Mouse (Mus musculus) inflammation-experienced regulatory T-cells, adult 6 months (primary cell): ENCODE data around the gene Zbtb8os. TPM values are rescaled to one million over a fixed set of nuclear protein-coding genes. Genes with fewer than 3 reads are reported as not detected.
"Not testable (repeated sequence)": the region's sequence is repeated elsewhere in the genome, so short reads cannot be mapped to it uniquely, and the experiment has no call there.

Experiments used
- ATAC-seq: one replicate; pipeline ENCODE4 v1.8.0; 2017
- polyA plus RNA-seq, 3 experiments: library from polyadenylated mRNA; unstranded; fragments of 100-300 nt; shearing (Covaris generic); gene quantifications; one replicate each; pipeline ENCODE4 v1.2.1; 2017

The Zbtb8os gene
- polyA plus RNA-seq, 3 experiments from 2014 or later: 103 to 158 (median 113) TPM

DNA sequence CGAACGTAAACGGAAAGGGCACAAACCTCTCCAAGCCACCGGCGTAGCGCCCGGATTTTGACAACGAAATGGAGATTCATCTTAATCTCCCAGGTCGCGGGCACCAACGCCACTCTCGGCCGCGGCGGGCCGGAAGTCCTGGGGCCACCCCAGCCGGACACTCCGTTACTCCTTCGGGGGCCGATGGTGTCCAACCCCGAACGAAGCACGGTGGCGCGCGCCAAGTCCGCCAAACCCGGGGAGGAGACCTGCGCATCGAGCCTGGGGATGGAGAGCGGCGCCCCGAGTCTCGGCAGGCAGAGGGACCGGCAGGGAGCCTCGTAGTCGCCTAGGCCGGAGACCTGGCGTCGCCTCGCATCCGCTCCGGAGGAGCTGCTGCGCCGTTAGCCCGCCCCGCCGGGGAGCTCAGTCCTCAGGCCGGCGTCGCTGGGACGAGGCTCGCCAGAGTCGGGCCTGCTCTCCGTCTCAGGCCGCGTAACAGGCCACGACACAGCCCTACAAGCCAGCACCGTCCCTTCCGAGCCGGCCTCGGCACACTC lies 749 bp upstream of the Zbtb8os start:
- ATAC-seq: peak; percentile 7

DNA sequence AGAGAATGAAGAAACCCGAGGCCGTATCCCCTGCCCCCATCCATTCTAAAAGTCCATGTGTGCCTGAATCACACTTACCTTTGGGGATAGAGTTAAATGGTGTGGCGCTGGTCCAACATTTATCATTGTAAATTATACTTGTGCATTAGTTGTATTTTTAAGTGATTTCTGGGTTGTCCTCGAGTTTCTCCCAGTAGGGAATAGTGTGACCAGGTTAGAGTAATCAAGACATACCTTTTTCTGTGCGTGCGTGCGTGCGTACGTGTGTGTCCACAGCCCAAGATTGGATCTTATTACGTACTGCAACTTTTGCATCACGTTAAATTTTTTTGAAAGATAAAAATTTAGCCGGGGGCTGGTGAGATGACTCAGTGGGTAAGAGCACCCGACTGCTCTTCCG lies 796 bp downstream of the Zbtb8os start:
- no peak for ATAC-seq

DNA sequence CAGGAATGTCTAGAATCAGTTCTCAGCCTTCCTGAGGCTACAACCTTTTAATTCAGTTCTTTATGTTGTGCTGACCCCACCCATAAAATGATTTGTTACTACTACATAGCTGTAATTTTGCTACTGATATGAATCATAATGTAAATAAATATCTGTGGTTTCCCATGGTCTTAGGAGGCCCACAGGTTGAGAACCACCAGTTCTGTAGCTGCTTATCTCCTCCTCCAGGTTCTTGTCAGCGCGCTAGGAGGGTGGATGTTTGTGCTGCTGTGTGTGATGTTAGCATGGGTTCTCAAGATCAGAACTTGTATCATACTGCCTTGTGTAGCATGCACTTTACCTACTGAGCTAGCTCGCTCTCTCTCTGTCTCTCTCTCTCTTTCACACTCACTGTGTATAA lies 4.2 kb downstream of the Zbtb8os start:
- ATAC-seq: no peak

DNA sequence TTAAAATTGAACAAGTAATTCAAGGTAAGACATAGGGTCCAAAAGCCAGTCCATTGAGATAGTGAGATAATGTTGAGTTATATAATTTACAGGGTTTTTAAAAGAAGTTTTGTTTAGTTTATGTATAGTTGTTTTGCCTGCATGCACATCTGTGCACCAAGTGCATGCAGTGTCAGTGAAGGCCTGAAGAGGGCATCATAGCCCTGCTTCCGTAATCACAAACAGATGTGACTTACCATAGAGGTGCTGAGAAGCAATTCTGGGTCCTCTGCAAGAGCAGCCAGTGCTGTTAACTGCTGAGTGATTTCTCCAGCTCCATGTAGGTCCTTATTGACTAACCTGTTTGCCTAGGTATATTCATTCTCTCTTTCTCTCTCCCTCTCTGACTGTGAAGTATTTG lies 6.4 kb downstream of the Zbtb8os start:
- no peak for ATAC-seq

DNA sequence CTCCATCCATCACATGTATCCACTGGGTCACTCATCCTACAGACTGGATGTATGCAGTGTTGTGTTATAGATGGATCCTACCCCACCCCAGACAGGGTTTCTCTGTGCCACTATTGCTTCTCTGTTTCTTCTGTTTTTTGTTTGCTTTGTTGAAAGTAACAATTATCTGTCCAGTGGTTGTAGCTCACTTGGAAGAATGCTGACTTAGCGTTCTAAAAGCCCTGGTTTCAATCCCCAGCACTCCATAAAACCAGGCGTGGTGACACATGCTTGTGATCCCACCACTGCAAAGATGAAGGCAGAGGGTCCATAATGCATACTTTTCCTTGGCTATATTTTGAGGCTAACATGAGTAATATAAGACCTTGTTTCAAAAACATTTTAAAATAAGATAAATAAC lies 7.2 kb downstream of the Zbtb8os start:
- no peak for ATAC-seq

DNA sequence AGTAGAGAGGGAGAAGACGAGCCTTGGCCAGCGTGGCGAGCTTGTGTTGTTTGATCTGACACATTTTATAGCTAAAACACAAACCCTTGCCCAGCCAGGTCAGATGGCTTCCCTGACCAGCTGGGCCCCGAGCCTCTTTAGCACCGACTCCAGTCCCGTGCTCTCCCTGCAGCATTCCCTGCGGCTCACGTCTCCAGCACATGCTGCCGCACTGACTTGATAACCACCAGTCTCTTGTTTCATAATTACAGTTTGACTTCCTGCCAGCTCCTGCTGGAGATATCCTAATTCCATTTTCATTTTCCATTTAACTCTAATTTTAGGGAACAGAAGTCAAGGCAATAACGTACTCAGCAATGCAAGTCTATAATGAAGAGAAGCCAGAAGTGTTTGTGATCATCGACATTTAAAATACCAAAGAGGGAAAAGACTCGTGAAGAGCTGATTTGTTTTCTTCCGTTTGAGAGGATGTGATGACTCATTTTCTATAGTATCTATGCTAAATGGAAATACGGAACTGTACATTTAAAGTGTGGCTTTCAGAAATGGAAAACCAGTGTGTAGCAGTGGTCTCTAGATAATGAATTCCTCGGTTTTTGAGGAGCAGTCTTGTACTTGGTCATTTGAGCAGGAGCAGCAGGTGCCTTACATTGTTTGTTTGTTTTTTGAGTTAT lies 11.1 kb downstream of the Zbtb8os start:
- no peak for ATAC-seq

DNA sequence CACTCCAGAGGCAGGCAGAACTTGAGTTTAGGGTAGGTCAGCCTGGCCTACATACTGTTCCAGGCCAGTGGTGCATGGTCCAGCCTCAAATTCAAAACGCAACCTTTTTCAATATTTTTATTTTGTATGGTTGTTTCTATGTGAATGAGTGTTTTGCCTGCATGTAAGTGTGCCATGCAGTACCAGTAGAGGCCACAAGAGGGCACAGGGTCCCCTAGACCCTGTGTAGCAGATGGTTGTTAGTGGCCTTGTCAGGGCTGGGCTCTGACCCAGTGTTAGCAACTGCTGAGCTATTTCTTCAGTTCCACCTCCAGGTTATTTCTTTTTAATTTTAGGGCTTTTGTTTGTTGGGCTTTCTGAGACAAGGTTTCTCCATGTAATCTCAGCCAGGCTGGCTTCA lies 15.1 kb downstream of the Zbtb8os start:
- peak; percentile 46 for ATAC-seq

DNA sequence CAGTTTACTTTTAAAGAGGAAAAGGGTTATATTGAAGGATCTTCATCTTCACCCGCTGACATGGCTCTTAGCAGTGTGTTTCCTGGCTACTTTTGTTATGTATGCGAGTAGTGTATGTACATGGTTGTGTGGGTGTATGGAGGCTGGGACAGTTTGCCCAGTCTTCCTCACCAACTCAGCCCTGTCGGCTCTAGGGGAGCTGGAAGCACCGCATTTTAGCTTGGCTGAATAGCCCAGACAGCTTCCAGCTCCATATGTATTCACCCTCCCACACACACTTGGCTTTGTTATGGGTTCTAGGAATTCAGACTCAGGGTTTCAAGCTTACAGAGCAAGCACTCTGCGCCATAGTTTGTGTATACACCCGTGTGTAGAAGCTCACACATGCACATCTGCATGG lies 15.6 kb downstream of the Zbtb8os start:
- no peak for ATAC-seq

DNA sequence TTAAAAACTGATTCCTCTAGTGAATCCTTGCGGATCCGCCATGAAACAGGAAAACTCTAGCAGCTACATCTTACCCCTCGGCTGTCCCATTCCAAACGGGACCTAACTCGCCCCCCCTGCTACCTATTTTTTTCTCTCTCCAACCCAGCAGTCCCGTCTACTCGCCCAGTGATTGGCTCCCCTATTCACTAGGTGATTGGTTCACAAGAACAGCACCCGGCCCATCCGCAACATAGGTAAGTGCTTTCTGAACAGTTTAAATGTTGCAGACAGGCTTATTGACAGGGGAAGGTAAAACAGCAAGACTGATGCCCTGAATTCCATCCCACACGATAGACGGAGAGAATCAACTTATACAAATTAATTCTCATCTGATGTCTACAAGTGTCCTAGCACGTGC lies 17.7 kb downstream of the Zbtb8os start:
- no peak for ATAC-seq

DNA sequence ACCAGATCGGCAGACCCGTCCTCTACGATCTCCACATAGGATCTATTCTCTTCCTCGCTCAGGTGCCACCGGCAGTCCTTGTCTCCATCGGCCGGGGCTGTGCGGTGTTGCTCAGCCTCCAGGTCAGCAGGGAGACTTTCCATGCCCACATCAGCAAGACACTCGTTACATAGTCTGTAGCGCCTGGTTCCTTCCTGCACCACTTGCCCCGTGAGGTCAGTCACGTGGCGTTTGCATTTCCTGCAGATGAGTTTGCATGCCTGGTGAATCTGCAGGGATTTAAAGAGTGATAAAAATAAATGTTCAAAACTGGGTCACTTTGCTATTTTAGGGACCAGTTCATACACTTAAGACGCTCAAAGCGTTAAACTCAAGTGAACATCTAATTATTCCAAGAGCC lies 18.7 kb downstream of the Zbtb8os start:
- ATAC-seq: peak; percentile 46

DNA sequence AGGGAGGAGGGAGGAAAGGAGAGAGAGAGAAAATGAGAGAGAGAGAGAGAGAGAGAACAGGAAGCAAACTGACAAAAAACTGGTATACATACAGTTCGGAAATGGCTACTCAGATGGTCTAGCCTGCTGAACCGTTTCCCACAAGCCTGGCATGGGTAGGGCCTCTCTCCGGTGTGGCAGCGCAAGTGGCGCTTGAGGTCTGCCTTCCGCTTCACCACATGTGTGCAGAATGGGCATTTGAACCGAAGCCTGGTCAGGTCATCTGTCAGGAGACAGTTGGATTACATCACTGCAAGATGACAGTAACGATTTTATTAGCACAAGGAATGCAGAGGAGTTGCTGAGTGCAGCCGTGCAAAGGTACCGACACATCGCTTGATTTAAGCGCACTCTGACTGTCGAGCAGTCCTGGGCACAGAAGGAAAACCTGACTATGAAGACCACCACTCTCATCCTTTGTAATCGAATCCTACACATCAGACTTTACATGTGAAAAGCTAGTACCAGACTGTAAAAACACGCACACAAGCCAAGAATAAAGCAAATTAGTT lies 22.2 kb downstream of the Zbtb8os start:
- ATAC-seq: no peak

DNA sequence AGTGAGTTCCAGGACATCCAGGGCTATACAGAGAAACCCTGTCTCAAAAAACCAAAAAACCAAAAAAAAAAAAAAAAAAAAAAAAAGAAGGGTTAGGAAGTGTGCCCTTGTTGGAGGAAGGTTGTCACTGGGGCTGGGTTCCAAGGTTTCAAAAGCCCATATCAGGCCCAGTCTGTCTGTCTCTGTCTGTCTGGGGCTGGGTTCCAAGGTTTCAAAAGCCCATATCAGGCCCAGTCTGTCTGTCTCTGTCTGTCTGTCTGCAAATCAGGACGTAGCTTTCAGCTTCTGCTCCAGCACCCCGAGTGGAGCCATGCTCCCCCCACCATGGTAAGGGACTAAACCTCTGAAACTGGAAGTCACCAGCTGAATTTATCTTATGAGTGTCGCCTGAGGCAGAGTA lies 26.7 kb downstream of the Zbtb8os start:
- ATAC-seq: not testable (repeated sequence)

DNA sequence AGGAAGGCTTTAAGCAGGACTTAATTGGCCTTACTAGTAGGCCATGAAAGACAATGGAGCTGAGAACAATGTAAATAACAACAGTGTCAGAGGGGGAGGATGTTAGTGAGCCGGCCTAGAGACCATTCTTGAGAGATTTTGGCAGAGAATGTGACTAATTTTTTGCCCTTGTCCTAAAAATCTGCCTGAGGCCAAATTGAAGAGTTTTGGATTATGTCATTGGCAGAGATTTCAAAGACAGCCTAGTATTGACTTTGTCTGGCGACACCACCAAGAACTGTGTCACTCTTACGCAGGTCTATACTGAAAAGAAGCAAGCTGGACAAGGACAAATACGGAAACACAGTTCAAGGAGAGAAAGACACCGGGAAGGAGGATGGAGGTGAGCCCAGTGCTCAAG lies 27.3 kb downstream of the Zbtb8os start:
- ATAC-seq: no peak

DNA sequence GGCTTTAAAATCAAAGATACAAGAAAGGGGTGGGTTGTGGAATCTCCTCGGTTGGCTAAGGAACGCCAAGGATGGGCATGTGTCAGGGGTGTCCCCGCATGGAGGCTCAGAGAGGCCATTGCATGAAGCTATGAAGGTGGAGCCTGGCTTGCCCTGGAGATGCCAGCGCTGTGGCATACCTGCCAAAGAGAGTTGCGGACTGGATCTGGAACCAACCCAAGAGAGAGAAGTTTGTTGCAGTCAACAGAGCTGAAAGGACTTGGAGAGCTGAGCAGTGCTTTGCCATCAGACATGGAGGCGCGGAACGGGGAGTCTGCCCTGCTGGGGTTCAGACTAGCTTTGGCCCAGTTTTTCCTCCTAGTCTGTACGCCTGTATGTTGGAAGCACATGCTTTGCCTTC lies 28.0 kb downstream of the Zbtb8os start:
- ATAC-seq: no peak

DNA sequence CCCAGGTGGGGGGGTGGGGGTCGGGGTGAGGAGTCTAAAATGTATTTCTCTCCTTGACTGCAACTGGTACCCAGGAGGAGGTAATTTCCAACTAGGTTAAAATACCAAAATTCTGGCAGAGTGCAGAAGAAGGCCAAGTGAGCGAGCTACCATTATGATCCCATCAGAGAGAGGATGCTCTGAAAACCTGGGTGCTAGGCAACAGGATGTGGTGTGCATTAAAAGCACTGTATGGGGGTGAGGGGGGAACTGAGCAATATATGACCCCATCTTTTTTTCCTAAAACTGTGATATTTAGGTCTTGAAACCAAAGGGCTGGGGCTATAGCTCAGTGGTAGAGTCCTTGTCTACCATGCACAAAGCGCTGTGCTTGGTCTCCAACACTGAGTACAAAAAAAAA lies 28.9 kb downstream of the Zbtb8os start:
- peak; percentile 68 for ATAC-seq

DNA sequence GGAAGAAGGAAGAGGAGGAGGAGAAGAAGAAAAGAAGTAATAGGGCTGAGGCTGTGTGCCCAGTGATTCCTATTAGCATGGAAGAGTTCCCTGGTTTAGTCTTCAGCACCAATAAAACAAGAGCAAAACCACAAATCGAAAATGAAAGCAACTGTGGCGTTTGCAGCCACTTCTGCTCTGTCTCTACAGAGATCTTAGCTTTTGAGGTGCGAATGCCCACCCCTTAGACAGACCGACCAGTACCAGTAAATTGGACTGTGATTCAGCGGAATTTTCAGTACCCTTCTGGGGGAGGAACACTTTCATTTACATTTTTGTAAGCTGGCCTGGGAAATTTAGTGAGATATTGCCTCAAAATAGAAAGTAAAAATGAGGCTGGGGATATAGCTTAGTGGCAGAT lies 29.7 kb downstream of the Zbtb8os start:
- ATAC-seq: peak; percentile 90

DNA sequence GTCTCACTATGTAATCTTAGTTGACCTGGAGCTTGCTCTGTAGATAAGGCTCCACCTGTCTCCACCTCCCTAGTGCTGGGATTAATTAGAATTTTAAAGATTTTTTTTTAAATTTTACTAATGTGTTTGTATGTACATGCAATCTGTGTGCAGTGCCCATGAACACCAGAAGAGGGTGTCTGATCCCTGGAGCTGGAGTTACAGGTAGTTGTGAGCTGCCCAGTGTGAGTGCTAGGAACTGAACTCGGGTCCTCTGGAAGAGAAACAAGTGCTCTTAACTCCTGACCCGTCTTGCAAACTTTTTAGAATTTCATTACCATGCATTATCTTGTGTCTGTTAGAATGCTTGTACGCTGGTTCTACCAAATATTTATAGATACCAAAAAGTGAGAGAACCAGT lies 35.9 kb downstream of the Zbtb8os start:
- no peak for ATAC-seq

DNA sequence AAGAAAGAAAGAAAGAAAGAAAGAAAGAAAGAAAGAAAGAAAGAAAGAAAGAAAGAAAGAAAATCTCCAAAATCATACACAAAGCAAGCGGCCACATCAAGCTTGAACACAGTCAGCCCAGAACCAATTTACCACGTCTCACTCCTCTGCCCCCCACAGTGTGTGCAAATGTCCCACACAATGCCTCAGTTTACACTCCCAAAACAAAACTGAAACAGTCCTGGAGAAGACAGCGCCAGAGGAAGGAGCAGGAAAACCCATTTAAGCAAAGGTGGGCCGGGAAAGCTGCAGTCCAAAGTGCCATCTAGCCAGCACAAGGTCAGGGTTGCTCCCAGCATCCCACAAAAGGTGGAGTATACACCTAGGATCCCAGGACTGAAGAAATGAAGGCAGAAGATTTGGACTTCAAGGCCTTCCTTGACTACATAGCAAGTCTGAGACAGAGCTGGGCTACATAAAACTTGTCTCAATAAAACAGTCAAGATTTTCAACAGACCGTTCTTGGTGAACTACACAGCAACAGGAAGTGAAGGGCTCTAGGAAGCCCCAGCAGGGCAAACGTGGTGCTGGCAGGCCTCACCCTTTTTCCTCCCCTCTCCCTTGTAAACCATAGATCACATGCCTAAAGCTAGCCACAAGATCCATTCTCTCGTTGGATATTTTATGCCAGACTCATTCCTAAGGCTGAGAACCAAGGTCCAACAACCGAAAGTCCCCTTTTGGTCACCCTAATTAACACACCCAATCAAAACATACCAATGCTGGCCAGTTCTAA lies 37.9 kb downstream of the Zbtb8os start:
- peak; percentile 53 for ATAC-seq

DNA sequence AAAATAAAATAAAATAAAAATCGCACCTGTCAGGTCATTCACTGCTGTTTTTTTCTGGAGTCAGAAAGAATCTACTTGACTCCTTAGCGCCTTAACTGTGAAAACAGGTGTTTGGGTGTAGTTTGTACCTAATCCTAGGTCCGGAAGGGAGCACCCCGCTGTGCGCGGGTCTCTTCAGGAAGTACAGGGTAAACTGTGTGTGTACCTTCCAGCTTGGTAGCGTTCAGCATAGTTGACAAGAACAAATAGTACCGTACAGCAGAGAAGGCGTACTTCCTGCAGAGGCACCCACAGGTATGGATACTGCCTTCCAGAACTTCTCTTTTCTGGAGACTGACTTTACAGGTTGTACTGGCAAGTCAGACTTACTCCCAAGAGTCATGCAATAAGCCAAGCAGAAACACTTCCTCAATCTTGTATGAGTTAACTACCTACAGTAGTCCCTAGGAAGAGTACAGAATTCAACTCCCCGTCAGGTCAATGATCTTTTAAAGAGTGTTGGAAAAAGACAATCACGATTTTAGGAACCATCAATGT lies 38.8 kb downstream of the Zbtb8os start:
- ATAC-seq: no peak

DNA sequence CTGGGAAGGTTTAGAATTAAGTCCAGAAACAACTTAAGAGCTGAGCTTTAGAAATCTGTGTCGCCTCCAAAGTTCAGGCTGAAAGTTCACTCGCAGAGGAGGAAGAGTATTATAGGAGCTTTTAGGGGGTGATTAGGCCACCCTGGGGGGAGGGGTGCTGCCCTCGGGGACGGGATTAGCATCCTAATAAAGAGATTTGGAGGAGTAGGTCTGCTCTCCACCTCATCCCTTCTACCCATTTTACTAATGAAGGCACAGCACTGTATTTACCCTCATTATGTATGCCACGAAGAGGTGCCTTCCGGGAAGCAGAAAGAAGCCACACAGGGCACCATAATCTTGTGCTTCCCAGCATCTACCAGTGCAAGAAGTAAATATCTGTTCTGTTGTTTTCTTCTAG lies 39.5 kb downstream of the Zbtb8os start:
- ATAC-seq: no peak

DNA sequence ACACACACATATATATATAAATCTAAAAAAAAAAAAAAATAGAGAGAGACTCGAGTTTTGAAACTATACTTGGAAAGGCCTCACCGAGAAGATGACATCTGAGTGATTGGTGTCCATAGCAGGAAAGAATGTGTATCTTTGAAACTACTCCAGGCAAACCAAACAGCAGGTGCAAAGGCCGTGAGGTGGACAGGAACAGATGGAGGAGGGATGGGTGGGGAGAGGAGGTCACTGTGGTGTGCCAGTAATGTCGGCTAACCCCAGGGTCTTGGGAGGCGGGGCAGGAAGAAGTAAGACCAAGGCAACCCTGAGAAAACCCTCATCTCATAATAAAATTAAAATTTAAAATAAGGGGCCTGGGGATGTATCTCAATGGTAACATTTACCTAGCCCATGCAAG lies 40.3 kb downstream of the Zbtb8os start:
- no peak for ATAC-seq

DNA sequence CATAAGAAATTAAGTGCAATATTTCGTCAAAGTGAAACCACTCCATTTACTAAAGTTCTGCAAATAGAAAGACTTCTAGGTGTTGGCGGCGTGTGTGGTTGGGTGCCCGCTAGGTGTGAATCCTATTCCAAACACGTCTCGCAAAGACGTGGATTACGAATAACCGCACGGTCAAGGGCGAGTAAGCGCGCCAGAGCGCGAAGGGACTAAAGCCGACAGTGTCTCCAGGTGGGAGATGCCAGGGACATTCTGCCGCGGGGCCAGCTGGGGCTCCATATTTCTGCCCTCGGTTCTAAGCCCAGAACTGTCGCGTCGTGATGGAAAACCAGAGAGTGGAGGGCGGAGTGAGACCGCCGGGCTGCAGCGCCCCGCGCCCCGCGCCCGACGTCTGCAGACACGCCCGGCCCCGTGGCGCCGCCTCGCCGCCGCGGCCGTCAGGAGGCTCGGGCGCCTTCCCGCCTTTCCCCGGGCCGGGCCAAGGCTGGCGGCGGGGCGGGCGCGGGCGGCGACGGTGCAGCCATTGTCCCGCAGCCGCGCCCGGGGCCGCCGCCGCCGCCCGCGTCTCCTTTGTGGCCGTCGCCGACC lies 41.6 kb downstream of the Zbtb8os start:
- peak; percentile 30 for ATAC-seq
